Mouse (Mus musculus) myocyte (in vitro differentiated cells): ENCODE measurements around the gene Mllt11. TPM values are rescaled to one million over a fixed set of nuclear protein-coding genes. Genes with fewer than 3 reads are reported as not detected.

Experiments used
- H3K27me3 ChIP-seq: one replicate; pipeline ENCODE4 v1.6.1; 2011; ENCODE audit not compliant: control insufficient read depth, insufficient read depth, insufficient read length
- H3K36me3 ChIP-seq: one replicate; pipeline ENCODE4 v1.6.1; 2011; ENCODE audit not compliant: control insufficient read depth, insufficient read depth
- H3K4me2 ChIP-seq: one replicate; pipeline ENCODE4 v1.6.1; 2011; ENCODE audit warnings: low read depth, control low read depth
- H3K4me3 ChIP-seq: one replicate; pipeline ENCODE4 v1.5.1; 2011; ENCODE audit warnings: mild to moderate bottlenecking, control low read depth, moderate library complexity
- H3K79me2 ChIP-seq: one replicate; pipeline ENCODE4 v1.6.1; 2011; ENCODE audit not compliant: control insufficient read depth, insufficient read depth
- H3ac ChIP-seq: one replicate; pipeline ENCODE4 v1.6.1; 2011; ENCODE audit not compliant: control insufficient read depth, insufficient read length
- CEBPB ChIP-seq: IDR thresholded peaks from 2 replicates; pipeline ENCODE4 v1.6.1; 2011; ENCODE audit warnings: mild to moderate bottlenecking, moderate library complexity; ENCODE audit not compliant: poor library complexity, insufficient read depth, severe bottlenecking
- E2F4 ChIP-seq: IDR thresholded peaks from one replicate; pipeline ENCODE4 v1.6.1; 2011; ENCODE audit warnings: mild to moderate bottlenecking, control low read depth, moderate library complexity; ENCODE audit not compliant: insufficient read depth
- MAX ChIP-seq: IDR thresholded peaks from one replicate; pipeline ENCODE4 v1.6.1; 2011; ENCODE audit warnings: low read depth, mild to moderate bottlenecking, control low read depth
- MYOD1 ChIP-seq, 3 experiments: IDR thresholded peaks; one replicate each; pipeline ENCODE4 v1.6.1; 2011; ENCODE audit warnings: control low read depth in 2 of 3, low read depth in 2 of 3, mild to moderate bottlenecking in 2 of 3, moderate library complexity in 1 of 3; ENCODE audit not compliant: insufficient read length in 2 of 3, control insufficient read depth in 1 of 3
- MYOG ChIP-seq, 3 experiments: IDR thresholded peaks; one replicate each; pipeline ENCODE4 v1.6.1; 2011; ENCODE audit warnings: control low read depth in 2 of 3, low read depth in 2 of 3, mild to moderate bottlenecking in 2 of 3; ENCODE audit not compliant: insufficient read length in 2 of 3, control insufficient read depth in 1 of 3, insufficient read depth in 1 of 3
- POLR2A ChIP-seq: IDR thresholded peaks from one replicate; pipeline ENCODE4 v1.6.1; 2011; ENCODE audit warnings: low read depth, mild to moderate bottlenecking, control low read depth, moderate library complexity; ENCODE audit not compliant: insufficient read length
- POLR2AphosphoS2 ChIP-seq: IDR thresholded peaks from one replicate; pipeline ENCODE4 v1.6.1; 2011; ENCODE audit warnings: low read depth, control low read depth; ENCODE audit not compliant: insufficient read length
- REST ChIP-seq: IDR thresholded peaks from one replicate; pipeline ENCODE4 v1.6.1; 2011; ENCODE audit warnings: mild to moderate bottlenecking, control low read depth, moderate library complexity; ENCODE audit not compliant: insufficient read depth, insufficient read length
- SRF ChIP-seq: IDR thresholded peaks from one replicate; pipeline ENCODE4 v1.6.1; 2011; ENCODE audit warnings: low read depth; ENCODE audit not compliant: control insufficient read depth, insufficient read length
- TCF12 ChIP-seq: IDR thresholded peaks from one replicate; pipeline ENCODE4 v1.6.1; 2011; ENCODE audit warnings: mild to moderate bottlenecking, control low read depth; ENCODE audit not compliant: poor library complexity, insufficient read depth, severe bottlenecking
- TCF3 ChIP-seq: IDR thresholded peaks from one replicate; pipeline ENCODE4 v1.6.1; 2011; ENCODE audit warnings: low read depth, control low read depth; ENCODE audit not compliant: insufficient read length
- USF1 ChIP-seq: IDR thresholded peaks from one replicate; pipeline ENCODE4 v1.6.1; 2011; ENCODE audit warnings: low read depth, mild to moderate bottlenecking, control low read depth, moderate library complexity
- polyA plus RNA-seq: library from polyadenylated mRNA; unstranded; fragments of >200 nt; fragmentation: generic; extraction: Trizol; gene quantifications from one replicate; pipeline ENCODE4 v1.2.1, GENCODE M21; 2012; ENCODE audit warnings: missing spikeins

The Mllt11 gene
- polyA plus RNA-seq, 1 experiment = 51.9 TPM

DNA sequence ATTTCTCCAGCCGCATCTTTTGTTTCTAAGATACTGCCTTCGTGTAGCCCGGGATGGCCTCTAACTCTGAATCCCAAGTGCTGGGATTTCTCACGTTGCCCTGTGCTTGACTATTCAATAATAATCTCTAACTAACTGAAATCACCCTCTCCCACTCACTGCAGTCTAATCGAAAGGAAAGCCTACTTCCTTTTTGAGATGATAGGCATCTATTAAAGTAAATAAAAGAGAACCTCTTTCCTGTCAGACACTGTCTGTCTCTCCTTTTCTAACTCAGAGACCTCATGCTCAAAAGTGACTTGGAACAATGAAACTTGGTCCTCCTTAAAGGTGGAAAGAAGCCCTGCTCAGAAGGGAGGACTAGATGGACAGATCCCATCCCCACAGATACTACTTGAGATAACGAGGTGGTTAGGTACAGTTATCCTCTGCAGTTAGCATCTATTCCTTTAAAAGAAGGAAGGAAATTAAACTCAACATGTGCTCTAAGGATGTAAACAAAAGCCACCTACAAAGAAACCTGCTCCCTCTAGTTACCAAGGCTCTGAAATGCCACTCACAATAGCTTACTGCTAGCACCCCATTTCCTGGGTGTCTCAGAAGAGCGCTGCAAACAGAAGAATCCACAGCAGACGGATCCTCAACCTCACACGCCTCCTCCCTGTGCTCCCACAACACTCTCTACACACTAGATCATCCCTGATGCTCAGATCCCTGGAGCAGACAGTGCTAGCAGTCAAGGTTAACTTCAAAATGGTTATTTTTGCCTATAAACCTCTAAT lies 47.0 kb downstream of the Mllt11 start:
- no peaks in the 10 kb centered on the region for H3K27me3 ChIP-seq
- no peak overlapping the region for H3K4me2 ChIP-seq
- H3ac ChIP-seq = no peak overlapping the region
- no peak overlapping the region for H3K4me3 ChIP-seq
- H3K36me3 ChIP-seq = peaks cover 27% of the 10 kb centered on the region
- TF ChIP-seq CEBPB (no peak), SRF (no peak), REST (no peak), E2F4 (no peak)
- H3K79me2 ChIP-seq = no peaks in the 10 kb centered on the region

GRCm38 (mm10) chr3:95181841-95182240 lies 50.1 kb downstream of the Mllt11 start:
- TF ChIP-seq USF1 (no peak), MYOD1 (IDR thresholded peaks at IDR 0.05; ENCODE audit: control insufficient read depth in 1 of 3, insufficient read length in 2 of 3, low read depth in 2 of 3) (no peak), POLR2AphosphoS2 (no peak), CEBPB (no peak), TCF3 (no peak), REST (no peak), SRF (no peak), TCF12 (no peak)
- no peaks in the 10 kb centered on the region for H3K27me3 ChIP-seq

GRCm38 (mm10) chr3:95179890-95180289 lies 52.1 kb downstream of the Mllt11 start:
- Histone ChIP-seq H3K36me3 (peaks cover 12% of the 10 kb centered on the region), H3K27me3 (no peaks in the 10 kb centered on the region), H3ac (no peak overlapping the region), H3K4me2 (no peak overlapping the region), H3K79me2 (no peaks in the 10 kb centered on the region), H3K4me3 (no peak overlapping the region)
- TF ChIP-seq USF1 = no peak
- no peak for TF ChIP-seq REST
- TF ChIP-seq TCF12 = no peak
- TF ChIP-seq SRF = no peak
- TF ChIP-seq POLR2A = no peak
- no peak for TF ChIP-seq CEBPB
- TF ChIP-seq E2F4 = no peak
- TF ChIP-seq MYOD1 (IDR thresholded peaks at IDR 0.05; ENCODE audit: control insufficient read depth in 1 of 3, insufficient read length in 2 of 3, low read depth in 2 of 3) = no peak
- TF ChIP-seq POLR2AphosphoS2 = no peak

More at GRCm38 (mm10) chr3:95181841-95182240, 50.1 kb downstream of the Mllt11 start:
- Histone ChIP-seq H3K4me3 (no peak overlapping the region), H3ac (no peak overlapping the region), H3K79me2 (no peaks in the 10 kb centered on the region), H3K36me3 (peaks cover 12% of the 10 kb centered on the region), H3K4me2 (no peak overlapping the region)

- Histone ChIP-seq H3K4me2 (no peak overlapping the region), H3K4me3 (no peak overlapping the region), H3K79me2 (no peaks in the 10 kb centered on the region), H3ac (no peak overlapping the region), H3K36me3 (peaks cover 6% of the 10 kb centered on the region), H3K27me3 (no peaks in the 10 kb centered on the region)
- TF ChIP-seq MAX (no peak), E2F4 (no peak), REST (no peak), POLR2AphosphoS2 (no peak), POLR2A (no peak), SRF (no peak), MYOG (IDR thresholded peaks at IDR 0.05; ENCODE audit: control insufficient read depth in 1 of 3, insufficient read depth in 1 of 3, insufficient read length in 2 of 3, low read depth in 2 of 3) (no peak)
Observed at GRCm38 (mm10) chr3:95178948-95179347, 53.0 kb downstream of the Mllt11 start.

- H3K4me3 ChIP-seq = no peak overlapping the region
- H3K36me3 ChIP-seq = peaks cover 6% of the 10 kb centered on the region
- H3K79me2 ChIP-seq = no peaks in the 10 kb centered on the region
- no peaks in the 10 kb centered on the region for H3K27me3 ChIP-seq
- TF ChIP-seq USF1 = no peak
- no peak for TF ChIP-seq TCF12
- TF ChIP-seq REST = no peak
- no peak for TF ChIP-seq POLR2A
- peak in 1 of 3 experiments; percentile 6 for TF ChIP-seq MYOD1 (IDR thresholded peaks at IDR 0.05; ENCODE audit: control insufficient read depth in 1 of 3, insufficient read length in 2 of 3, low read depth in 2 of 3)
- no peak overlapping the region for H3ac ChIP-seq
- peak overlapping the region; percentile 22 for H3K4me2 ChIP-seq
Observed at GRCm38 (mm10) chr3:95177583-95177982, 54.4 kb downstream of the Mllt11 start.
